Mouse (Mus musculus) cerebellum, adult 2 months (tissue): ENCODE results near the gene Mef2b.

Experiments
- CTCF ChIP-seq: fragments of 200-500 bp; IDR thresholded peaks from 2 replicates; pipeline ENCODE4 v1.5.1; 2011; ENCODE audit warnings: low read depth, mild to moderate bottlenecking, control low read depth, low read length, moderate library complexity, borderline replicate concordance; ENCODE audit not compliant: insufficient read depth
- POLR2A ChIP-seq: fragments of 200-500 bp; IDR thresholded peaks from 2 replicates; pipeline ENCODE4 v1.6.1; 2011; ENCODE audit warnings: low read length, control low read depth, borderline replicate concordance; ENCODE audit not compliant: insufficient read depth

DNA sequence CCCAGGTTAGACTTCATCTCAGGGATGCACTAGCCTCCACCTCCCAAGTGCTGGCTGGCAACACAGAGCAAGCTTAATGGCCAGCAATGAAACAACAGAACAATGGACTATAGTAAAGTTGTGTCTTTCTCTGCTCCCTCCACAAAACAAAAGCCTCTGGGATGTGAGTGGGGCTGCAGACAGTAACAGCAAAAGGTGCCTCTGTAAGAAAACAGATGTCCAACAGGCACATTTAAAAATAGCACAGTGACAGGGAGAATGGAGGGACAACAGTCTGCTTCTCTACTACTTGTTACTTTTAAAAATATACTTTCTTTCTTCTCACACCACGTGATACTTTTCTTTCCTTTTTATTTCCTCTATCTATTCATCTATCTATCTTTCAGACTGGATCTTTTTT is 65.2 kb downstream of the Mef2b start:
- TF ChIP-seq CTCF: no peak
- TF ChIP-seq POLR2A: no peak
